Mouse (Mus musculus) A20 (cell line): Measurements from ENCODE around the gene Hoxb8.
A peak's percentile ranks its signal among the peaks of the same experiment; 100 is the strongest.

ENCODE experiments used
- DNase-seq: peaks from one replicate; pipeline ENCODE4 v3.0.0-alpha.2; 2011; ENCODE audit warnings: low read depth, low spot score

Gene Hoxb8

GRCm38 (mm10) chr11:96268031-96268745 is 13.5 kb upstream of the Hoxb8 start:
- no peak for DNase-seq

- DNase-seq: no peak
Observed at GRCm38 (mm10) chr11:96269869-96270268, 11.8 kb upstream of the Hoxb8 start.

GRCm38 (mm10) chr11:96270996-96271540 is 10.6 kb upstream of the Hoxb8 start, which contains the start of gene Hoxb9:
Gene Hoxb9, plus strand, starts transcription at chr11:96271457.
- DNase-seq: no peak

GRCm38 (mm10) chr11:96271541-96272011 is 10.1 kb upstream of the Hoxb8 start:
- no peak for DNase-seq

DNA sequence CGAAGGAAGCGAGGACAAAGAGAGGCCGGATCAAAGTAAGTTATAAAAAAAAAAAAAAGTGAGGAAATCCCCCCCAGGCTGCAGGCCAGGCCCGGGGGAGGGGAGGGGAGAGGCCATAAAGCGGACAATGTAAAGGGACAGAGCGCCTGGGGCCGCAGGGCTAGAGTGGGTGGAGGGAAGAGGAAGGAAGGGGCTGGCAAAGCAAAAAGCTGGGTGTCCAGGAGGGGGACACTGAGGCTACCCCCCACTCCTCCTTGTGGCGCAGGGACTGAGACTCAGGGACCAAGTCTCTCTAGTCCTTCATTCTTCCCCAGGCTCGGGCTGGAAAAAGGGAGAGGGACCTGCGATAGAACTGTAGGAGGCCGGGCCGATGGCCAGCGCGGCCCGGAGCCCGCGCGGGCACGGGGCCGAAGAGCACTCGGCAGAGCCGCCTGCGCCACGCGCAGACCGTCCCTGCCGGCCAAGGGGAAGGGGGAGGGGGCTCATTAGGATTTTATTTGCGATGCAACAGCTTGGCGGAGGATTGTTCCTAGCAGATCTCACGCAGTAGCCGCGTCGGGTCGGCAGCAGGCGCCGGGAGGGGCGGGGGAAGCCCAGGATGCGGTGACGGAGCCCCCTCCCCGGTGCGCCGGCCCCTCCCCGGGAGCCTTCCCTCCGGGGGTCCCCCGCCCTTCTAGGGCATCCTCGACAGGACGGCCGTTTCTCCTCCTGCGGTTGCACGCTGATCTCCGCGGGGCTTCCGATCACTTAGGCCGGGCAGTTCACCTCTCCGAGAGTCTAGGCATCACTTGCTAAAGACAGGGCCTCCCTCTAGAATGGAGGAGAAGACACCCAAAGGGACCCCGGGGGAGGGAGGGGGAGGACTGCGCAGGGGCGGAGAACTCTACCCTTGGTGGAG is 9.4 kb upstream of the Hoxb8 start:
- no peak for DNase-seq

DNA sequence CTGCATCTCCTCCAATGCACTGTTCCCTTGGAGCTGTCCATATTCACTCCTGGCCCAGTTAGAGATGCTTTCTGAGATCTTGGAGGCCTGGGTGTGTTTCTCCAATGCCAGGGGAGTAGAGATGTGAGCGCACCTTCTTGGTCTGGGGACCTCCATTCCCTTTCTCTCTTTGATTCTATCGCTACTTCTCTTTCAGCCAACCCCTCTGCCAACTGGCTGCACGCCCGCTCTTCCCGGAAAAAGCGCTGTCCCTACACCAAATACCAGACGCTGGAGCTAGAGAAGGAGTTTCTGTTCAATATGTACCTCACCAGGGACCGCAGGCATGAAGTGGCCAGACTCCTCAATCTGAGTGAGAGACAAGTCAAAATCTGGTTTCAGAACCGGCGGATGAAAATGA is 7.3 kb upstream of the Hoxb8 start:
- DNase-seq: no peak

DNA sequence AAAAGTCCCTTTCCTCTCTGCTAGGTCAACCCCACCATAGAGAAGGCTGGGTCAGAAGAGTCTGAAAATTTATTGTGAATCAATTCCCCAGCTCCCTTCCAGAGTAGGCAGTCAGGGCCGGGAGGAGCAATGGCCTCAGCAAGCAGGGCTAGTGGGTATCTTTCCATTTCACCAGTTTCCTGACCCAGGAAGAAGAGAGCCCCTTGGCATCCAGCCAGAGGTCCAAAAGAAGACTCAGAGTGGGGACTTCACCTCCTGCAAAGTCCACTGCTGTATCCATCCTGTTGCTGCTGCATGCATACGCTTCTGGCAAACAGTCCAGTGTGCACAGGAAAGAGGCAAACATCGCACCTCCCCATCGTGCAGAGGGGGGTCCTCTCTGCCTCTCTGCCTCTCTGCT is 5.8 kb upstream of the Hoxb8 start:
- no peak for DNase-seq

- DNase-seq: no peak
Observed at GRCm38 (mm10) chr11:96277151-96278044, 4.3 kb upstream of the Hoxb8 start.

- no peak for DNase-seq
Observed at GRCm38 (mm10) chr11:96278324-96278723, 3.4 kb upstream of the Hoxb8 start.

DNA sequence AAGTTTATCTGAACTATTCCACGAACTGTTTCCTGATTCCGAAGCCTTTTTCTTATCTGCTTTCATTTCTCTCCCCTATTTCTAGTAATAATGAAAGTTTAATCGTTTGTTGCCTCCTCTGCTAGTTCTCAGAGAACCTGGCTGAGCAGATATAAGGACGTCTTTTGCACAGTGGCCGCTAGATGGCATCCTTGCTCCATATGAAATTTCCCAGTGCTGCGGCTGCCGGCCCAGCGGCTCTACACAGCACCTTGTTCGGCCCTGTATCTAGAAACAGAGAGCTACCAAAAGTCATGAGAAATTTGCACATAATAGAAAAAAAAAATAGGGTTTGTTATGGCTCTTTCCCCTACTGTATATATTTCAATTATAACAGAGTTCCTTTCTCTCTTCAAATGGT is 2.9 kb upstream of the Hoxb8 start:
- peak; percentile 88 for DNase-seq

GRCm38 (mm10) chr11:96279421-96280233 is 2.1 kb upstream of the Hoxb8 start:
- DNase-seq: no peak

DNA sequence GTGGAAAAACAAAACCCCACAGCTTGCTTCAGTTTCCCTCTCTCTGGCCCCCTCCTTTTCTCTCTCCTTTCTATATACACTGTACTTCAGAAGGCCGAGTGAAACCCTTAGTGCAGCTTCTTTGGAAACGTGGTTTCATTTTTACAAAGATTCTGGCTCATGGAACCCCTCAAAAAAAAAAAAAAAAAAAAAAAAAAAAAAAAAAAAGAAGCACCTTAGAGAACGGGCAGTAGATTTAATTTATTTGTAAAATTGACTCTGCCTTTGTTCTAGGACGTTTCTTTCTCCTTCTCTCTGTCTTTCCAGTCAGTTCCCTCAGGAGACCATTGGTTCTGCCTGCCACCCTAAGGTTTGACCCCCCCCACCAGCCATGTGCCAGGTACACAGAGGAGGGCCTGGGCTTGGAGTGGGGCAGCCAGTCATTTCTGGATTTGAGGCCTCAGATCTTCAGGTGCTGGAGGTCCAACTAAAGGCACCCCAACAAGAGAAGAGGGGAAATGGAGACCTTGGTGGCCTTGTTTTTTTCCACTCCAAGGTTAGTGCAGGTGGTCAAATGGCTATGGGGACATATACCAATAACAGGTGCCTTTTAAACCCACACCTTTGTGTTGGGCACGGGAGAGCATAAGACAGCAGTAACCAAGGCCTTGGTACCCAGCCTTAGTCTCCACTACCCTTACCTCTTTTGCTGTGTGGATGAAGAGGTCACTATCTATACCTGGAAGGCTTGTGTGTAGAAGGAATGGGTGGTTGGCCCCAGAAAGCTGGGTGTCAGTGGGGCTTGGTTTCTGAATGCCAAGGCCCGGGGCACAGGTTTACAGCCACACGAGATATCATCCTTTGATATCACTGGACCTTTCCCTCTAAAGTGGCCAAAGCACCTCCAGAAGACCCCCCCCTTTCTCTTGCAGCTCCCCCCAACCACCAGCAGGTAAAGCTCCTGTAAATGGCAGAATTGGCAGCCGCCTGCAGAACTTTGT is 1.0 kb upstream of the Hoxb8 start:
- no peak for DNase-seq

GRCm38 (mm10) chr11:96281396-96281795 is 309 bp upstream of the Hoxb8 start:
- DNase-seq: no peak

DNA sequence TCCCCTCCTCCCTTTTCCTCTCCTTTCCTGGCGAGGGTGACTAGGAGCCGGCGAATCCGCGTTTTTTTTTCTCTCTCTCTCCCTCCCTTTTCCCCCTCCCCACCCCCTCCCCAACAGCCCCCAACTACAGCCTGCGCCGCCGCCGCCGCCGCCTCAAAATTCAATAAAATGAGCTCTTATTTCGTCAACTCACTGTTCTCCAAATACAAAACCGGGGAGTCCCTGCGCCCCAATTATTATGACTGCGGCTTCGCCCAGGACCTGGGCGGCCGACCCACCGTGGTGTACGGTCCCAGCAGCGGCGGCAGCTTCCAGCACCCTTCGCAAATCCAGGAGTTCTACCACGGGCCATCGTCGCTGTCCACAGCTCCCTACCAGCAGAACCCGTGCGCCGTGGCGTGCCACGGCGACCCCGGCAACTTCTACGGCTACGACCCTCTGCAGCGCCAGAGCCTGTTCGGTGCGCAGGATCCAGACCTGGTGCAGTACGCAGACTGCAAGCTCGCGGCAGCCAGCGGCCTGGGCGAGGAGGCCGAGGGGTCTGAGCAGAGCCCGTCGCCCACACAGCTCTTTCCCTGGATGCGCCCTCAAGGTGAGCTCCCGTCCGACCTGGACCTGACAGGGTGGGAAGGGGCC is 1.2 kb downstream of the Hoxb8 start:
- DNase-seq: no peak

DNA sequence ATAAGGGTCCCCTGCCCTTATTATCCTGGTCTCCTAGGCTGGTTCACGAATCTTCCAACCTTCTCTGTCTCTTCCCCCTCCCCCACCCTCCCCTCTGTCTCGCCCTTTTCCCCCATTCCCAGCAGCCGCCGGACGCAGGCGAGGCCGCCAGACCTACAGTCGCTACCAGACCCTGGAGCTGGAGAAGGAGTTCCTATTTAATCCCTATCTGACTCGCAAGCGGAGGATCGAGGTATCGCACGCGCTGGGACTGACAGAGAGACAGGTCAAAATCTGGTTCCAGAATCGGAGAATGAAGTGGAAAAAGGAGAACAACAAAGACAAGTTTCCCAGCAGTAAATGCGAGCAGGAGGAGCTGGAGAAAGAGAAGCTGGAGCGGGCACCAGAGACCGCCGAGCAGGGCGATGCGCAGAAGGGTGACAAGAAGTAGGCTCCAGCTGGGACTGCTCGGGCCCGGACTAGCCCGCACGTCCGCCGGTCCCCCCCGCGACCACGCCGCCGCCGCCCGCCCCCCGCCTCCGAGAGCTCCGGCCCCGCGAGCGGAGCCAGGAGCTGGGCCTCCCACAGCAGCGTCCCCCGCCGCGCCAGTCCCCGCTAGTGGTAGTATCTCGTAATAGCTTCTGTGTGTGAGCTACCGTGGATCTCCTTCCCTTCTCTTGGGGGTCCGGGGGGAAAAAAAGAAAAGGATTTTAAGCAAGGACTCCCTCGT is 2.5 kb downstream of the Hoxb8 start:
- peak; percentile 78 for DNase-seq

GRCm38 (mm10) chr11:96284774-96285734 is 3.3 kb downstream of the Hoxb8 start:
- DNase-seq: peak; percentile 76
